Mouse (Mus musculus): ENCODE measurements around the gene Cnr2. TPM values are rescaled to one million over a fixed set of nuclear protein-coding genes. Genes with fewer than 3 reads are reported as not detected.

Gene Cnr2
- total RNA-seq, 1 experiment, result 0.04 TPM

- Histone ChIP-seq H3K9me3 (ENCODE audit: control insufficient read depth, insufficient read depth, low read depth, low read length) (no peaks in the 10 kb centered on the region), H3K27ac (ENCODE audit: insufficient read depth, low read depth, low read length, poor library complexity, severe bottlenecking) (no peak overlapping the region), H3K4me3 (ENCODE audit: insufficient read depth in 1 of 2, low read depth in 1 of 2, low read length in 2 of 2, poor library complexity in 1 of 2, severe bottlenecking in 1 of 2) (no peak overlapping the region), H3K36me3 (ENCODE audit: control insufficient read depth, insufficient read depth, low read length, poor library complexity, severe bottlenecking) (no peaks in the 10 kb centered on the region), H3K9ac (ENCODE audit: insufficient read depth, low read depth, low read length, poor library complexity, severe bottlenecking) (no peak overlapping the region), H3K4me1 (ENCODE audit: control insufficient read depth in 2 of 2, insufficient read depth in 2 of 2, low read length in 2 of 2, poor library complexity in 1 of 2) (peaks cover 12 to 18% of the 10 kb centered on the region in 2 experiments; a peak in 3 of 4 replicates)
- DNase-seq (ENCODE audit: low read depth, low spot score), result no peak
- in situ Hi-C loops (cut with MboI; ENCODE audit: low sequenced_read_pairs in 2 of 2, unreplicated experiment in 2 of 2), result no loop called here
- no peak for TF ChIP-seq ZNF384 (IDR thresholded peaks at IDR 0.05; ENCODE audit: low read depth, low read length)
- TF ChIP-seq MAFK (IDR thresholded peaks at IDR 0.05; ENCODE audit: insufficient read depth, low read depth, low read length), result no peak
Measured at GRCm38 (mm10) chr4:135879021-135879420, 16.2 kb upstream of the Cnr2 start.

GRCm38 (mm10) chr4:135880018-135880417, 15.2 kb upstream of the Cnr2 start:
- Histone ChIP-seq H3K4me3 (ENCODE audit: insufficient read depth in 1 of 2, low read depth in 1 of 2, low read length in 2 of 2, poor library complexity in 1 of 2, severe bottlenecking in 1 of 2) (no peak overlapping the region), H3K36me3 (ENCODE audit: control insufficient read depth, insufficient read depth, low read length, poor library complexity, severe bottlenecking) (no peaks in the 10 kb centered on the region), H3K9ac (ENCODE audit: insufficient read depth, low read depth, low read length, poor library complexity, severe bottlenecking) (no peak overlapping the region), H3K9me3 (ENCODE audit: control insufficient read depth, insufficient read depth, low read depth, low read length) (no peaks in the 10 kb centered on the region), H3K4me1 (ENCODE audit: control insufficient read depth in 2 of 2, insufficient read depth in 2 of 2, low read length in 2 of 2, poor library complexity in 1 of 2) (peaks cover 8 to 20% of the 10 kb centered on the region in 2 experiments; a peak in 3 of 4 replicates), H3K27ac (ENCODE audit: insufficient read depth, low read depth, low read length, poor library complexity, severe bottlenecking) (no peak overlapping the region)
- in situ Hi-C loops (cut with MboI; ENCODE audit: low sequenced_read_pairs in 2 of 2, unreplicated experiment in 2 of 2), result no loop called here
- TF ChIP-seq CHD2 (IDR thresholded peaks at IDR 0.05; ENCODE audit: low read depth, low read length), result no peak
- no peak for TF ChIP-seq MAFK (IDR thresholded peaks at IDR 0.05; ENCODE audit: insufficient read depth, low read depth, low read length)
- no peak for TF ChIP-seq ZNF384 (IDR thresholded peaks at IDR 0.05; ENCODE audit: low read depth, low read length)
- no peak for TF ChIP-seq HCFC1 (IDR thresholded peaks at IDR 0.05; ENCODE audit: borderline replicate concordance, insufficient read depth, low read length)
- no peak for TF ChIP-seq ZC3H11A (IDR thresholded peaks at IDR 0.05; ENCODE audit: borderline replicate concordance, low read depth, low read length)
- no peak for DNase-seq (ENCODE audit: low read depth, low spot score)

DNA sequence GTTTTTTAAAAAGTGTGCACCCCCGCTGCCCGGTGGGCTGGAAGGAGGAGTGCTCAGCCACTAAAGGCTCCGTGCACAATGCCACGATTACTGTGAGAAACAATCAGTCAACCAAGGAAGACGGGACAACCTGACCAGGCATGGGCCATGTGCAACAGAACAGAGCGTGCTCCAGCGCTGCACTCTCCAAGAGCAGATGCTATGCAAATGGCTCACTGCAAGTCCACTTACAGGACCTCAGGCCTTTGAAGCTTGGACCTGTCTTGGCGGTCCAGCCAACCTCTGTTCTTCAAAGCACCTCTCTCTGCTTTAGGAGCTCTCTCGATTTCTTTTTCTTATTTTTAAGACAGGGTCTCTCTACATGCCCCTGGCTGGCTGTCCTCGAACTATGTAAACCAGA, 14.6 kb upstream of the Cnr2 start:
- in situ Hi-C loops (cut with MboI; ENCODE audit: low sequenced_read_pairs in 2 of 2, unreplicated experiment in 2 of 2), result no loop called here
- no peak overlapping the region for H3K27ac ChIP-seq (ENCODE audit: insufficient read depth, low read depth, low read length, poor library complexity, severe bottlenecking)
- no peak overlapping the region for H3K4me3 ChIP-seq (ENCODE audit: insufficient read depth in 1 of 2, low read depth in 1 of 2, low read length in 2 of 2, poor library complexity in 1 of 2, severe bottlenecking in 1 of 2)
- H3K9me3 ChIP-seq (ENCODE audit: control insufficient read depth, insufficient read depth, low read depth, low read length), result no peaks in the 10 kb centered on the region
- TF ChIP-seq CHD2 (IDR thresholded peaks at IDR 0.05; ENCODE audit: low read depth, low read length) (no peak), HCFC1 (IDR thresholded peaks at IDR 0.05; ENCODE audit: borderline replicate concordance, insufficient read depth, low read length) (no peak), MAFK (IDR thresholded peaks at IDR 0.05; ENCODE audit: insufficient read depth, low read depth, low read length) (no peak), ZC3H11A (IDR thresholded peaks at IDR 0.05; ENCODE audit: borderline replicate concordance, low read depth, low read length) (no peak), ZNF384 (IDR thresholded peaks at IDR 0.05; ENCODE audit: low read depth, low read length) (no peak)
- no peak overlapping the region for H3K9ac ChIP-seq (ENCODE audit: insufficient read depth, low read depth, low read length, poor library complexity, severe bottlenecking)
- DNase-seq (ENCODE audit: low read depth, low spot score), result no peak
- H3K4me1 ChIP-seq (ENCODE audit: control insufficient read depth in 2 of 2, insufficient read depth in 2 of 2, low read length in 2 of 2, poor library complexity in 1 of 2), result peaks cover 8 to 21% of the 10 kb centered on the region in 2 experiments; a peak in 3 of 4 replicates
- H3K36me3 ChIP-seq (ENCODE audit: control insufficient read depth, insufficient read depth, low read length, poor library complexity, severe bottlenecking), result no peaks in the 10 kb centered on the region

DNA sequence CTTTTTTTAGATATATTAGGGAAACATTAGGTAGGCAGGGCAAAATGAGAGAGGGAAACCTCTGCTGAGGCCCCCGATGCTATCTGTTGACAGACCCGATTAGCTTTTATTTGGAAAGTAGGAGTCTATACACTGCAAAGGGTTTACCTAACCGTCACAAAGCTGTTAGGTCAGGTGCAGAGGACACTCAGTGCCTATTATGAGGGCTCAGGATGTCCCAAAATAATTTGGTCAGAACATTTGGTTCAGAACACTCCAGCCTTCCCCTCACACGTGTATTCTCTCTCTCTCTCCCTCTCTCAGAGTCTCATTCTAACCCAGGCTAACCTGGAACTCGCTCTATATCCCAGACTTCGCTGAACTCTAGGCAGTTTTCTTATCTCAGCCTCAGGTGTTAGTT, 13.2 kb upstream of the Cnr2 start:
- TF ChIP-seq CHD2 (IDR thresholded peaks at IDR 0.05; ENCODE audit: low read depth, low read length) (no peak), ZNF384 (IDR thresholded peaks at IDR 0.05; ENCODE audit: low read depth, low read length) (no peak), MAFK (IDR thresholded peaks at IDR 0.05; ENCODE audit: insufficient read depth, low read depth, low read length) (no peak), ZC3H11A (IDR thresholded peaks at IDR 0.05; ENCODE audit: borderline replicate concordance, low read depth, low read length) (no peak), HCFC1 (IDR thresholded peaks at IDR 0.05; ENCODE audit: borderline replicate concordance, insufficient read depth, low read length) (no peak)
- H3K9ac ChIP-seq (ENCODE audit: insufficient read depth, low read depth, low read length, poor library complexity, severe bottlenecking), result no peak overlapping the region
- in situ Hi-C loops (cut with MboI; ENCODE audit: low sequenced_read_pairs in 2 of 2, unreplicated experiment in 2 of 2), result no loop called here
- peaks cover 6 to 15% of the 10 kb centered on the region in 2 experiments; a peak in 2 of 4 replicates for H3K4me1 ChIP-seq (ENCODE audit: control insufficient read depth in 2 of 2, insufficient read depth in 2 of 2, low read length in 2 of 2, poor library complexity in 1 of 2)
- no peak for DNase-seq (ENCODE audit: low read depth, low spot score)
- H3K9me3 ChIP-seq (ENCODE audit: control insufficient read depth, insufficient read depth, low read depth, low read length), result no peaks in the 10 kb centered on the region
- H3K36me3 ChIP-seq (ENCODE audit: control insufficient read depth, insufficient read depth, low read length, poor library complexity, severe bottlenecking), result no peaks in the 10 kb centered on the region
- H3K27ac ChIP-seq (ENCODE audit: insufficient read depth, low read depth, low read length, poor library complexity, severe bottlenecking), result no peak overlapping the region
- no peak overlapping the region for H3K4me3 ChIP-seq (ENCODE audit: insufficient read depth in 1 of 2, low read depth in 1 of 2, low read length in 2 of 2, poor library complexity in 1 of 2, severe bottlenecking in 1 of 2)

GRCm38 (mm10) chr4:135883401-135883851, 11.8 kb upstream of the Cnr2 start:
- no peaks in the 10 kb centered on the region for H3K9me3 ChIP-seq (ENCODE audit: control insufficient read depth, insufficient read depth, low read depth, low read length)
- H3K4me3 ChIP-seq (ENCODE audit: insufficient read depth in 1 of 2, low read depth in 1 of 2, low read length in 2 of 2, poor library complexity in 1 of 2, severe bottlenecking in 1 of 2), result no peak overlapping the region
- H3K27ac ChIP-seq (ENCODE audit: insufficient read depth, low read depth, low read length, poor library complexity, severe bottlenecking), result no peak overlapping the region
- no peak for TF ChIP-seq CHD2 (IDR thresholded peaks at IDR 0.05; ENCODE audit: low read depth, low read length)
- no peak for TF ChIP-seq ZNF384 (IDR thresholded peaks at IDR 0.05; ENCODE audit: low read depth, low read length)
- no peaks in the 10 kb centered on the region for H3K36me3 ChIP-seq (ENCODE audit: control insufficient read depth, insufficient read depth, low read length, poor library complexity, severe bottlenecking)
- in situ Hi-C loops (cut with MboI; ENCODE audit: low sequenced_read_pairs in 2 of 2, unreplicated experiment in 2 of 2), result no loop called here
- H3K4me1 ChIP-seq (ENCODE audit: control insufficient read depth in 2 of 2, insufficient read depth in 2 of 2, low read length in 2 of 2, poor library complexity in 1 of 2), result peaks cover 6 to 15% of the 10 kb centered on the region in 2 experiments; a peak in 2 of 4 replicates
- DNase-seq (ENCODE audit: low read depth, low spot score), result no peak
- no peak overlapping the region for H3K9ac ChIP-seq (ENCODE audit: insufficient read depth, low read depth, low read length, poor library complexity, severe bottlenecking)
